Mouse (Mus musculus): ENCODE measurements around the gene Mt3. TPM values are rescaled to one million over a fixed set of nuclear protein-coding genes. Genes with fewer than 3 reads are reported as not detected.
A peak's percentile ranks its signal among the peaks of the same experiment; 100 is the strongest.

Mt3 gene
- polyA plus RNA-seq, 1 experiment from 2014 or later, result 4.8 TPM

GRCm38 (mm10) chr8:94191101-94191691 is 38.8 kb downstream of the Mt3 start:
- Histone ChIP-seq H3K9me3 (no peaks in the 10 kb centered on the region), H3K4me1 (peaks cover 17% of the 10 kb centered on the region), H3K9ac (no peak overlapping the region), H3K27ac (no peak overlapping the region), H3K4me2 (peak overlapping the region; percentile 53), H3K4me3 (peak overlapping the region; percentile 29), H3K27me3 (peaks cover 21% of the 10 kb centered on the region), H3K36me3 (no peaks in the 10 kb centered on the region)
- ATAC-seq (ENCODE audit: insufficient number of reproducible peaks, low FRiP score, low TSS enrichment, low read depth), result no peak
- 19% methylated on average over 21 of the region's 21 CpGs for WGBS

GRCm38 (mm10) chr8:94192926-94193325 is 40.5 kb downstream of the Mt3 start:
- H3K27me3 ChIP-seq, result peaks cover 4% of the 10 kb centered on the region; the same call in 1 of the 2 replicates
- H3K4me1 ChIP-seq, result peaks cover 4% of the 10 kb centered on the region; the same call in 1 of the 2 replicates
- H3K9me3 ChIP-seq, result no peaks in the 10 kb centered on the region
- ATAC-seq (ENCODE audit: insufficient number of reproducible peaks, low FRiP score, low TSS enrichment, low read depth), result no peak
- no peak overlapping the region for H3K9ac ChIP-seq
- H3K4me2 ChIP-seq, result no peak overlapping the region
- H3K36me3 ChIP-seq, result no peaks in the 10 kb centered on the region
- WGBS, result 25% methylated on average over 1 of the region's 1 CpGs
- H3K27ac ChIP-seq, result no peak overlapping the region
- no peak overlapping the region for H3K4me3 ChIP-seq

GRCm38 (mm10) chr8:94194591-94195223 is 42.3 kb downstream of the Mt3 start:
- no peak for ATAC-seq (ENCODE audit: insufficient number of reproducible peaks, low FRiP score, low TSS enrichment, low read depth)
- Histone ChIP-seq H3K4me2 (no peak overlapping the region), H3K36me3 (no peaks in the 10 kb centered on the region), H3K9ac (no peak overlapping the region), H3K27me3 (peaks cover 3% of the 10 kb centered on the region; the same call in 1 of the 2 replicates), H3K9me3 (no peaks in the 10 kb centered on the region), H3K4me1 (peaks cover 4% of the 10 kb centered on the region; the same call in 1 of the 2 replicates), H3K4me3 (no peak overlapping the region), H3K27ac (no peak overlapping the region)
- WGBS, result 69% methylated on average over 7 of the region's 7 CpGs

- 43% methylated on average over 10 of the region's 10 CpGs for WGBS
- Histone ChIP-seq H3K27me3 (no peaks in the 10 kb centered on the region), H3K9me3 (no peaks in the 10 kb centered on the region), H3K4me1 (no peaks in the 10 kb centered on the region), H3K4me3 (no peak overlapping the region), H3K4me2 (no peak overlapping the region), H3K9ac (no peak overlapping the region), H3K27ac (no peak overlapping the region), H3K36me3 (no peaks in the 10 kb centered on the region)
- no peak for ATAC-seq (ENCODE audit: insufficient number of reproducible peaks, low FRiP score, low TSS enrichment, low read depth)
Measured at GRCm38 (mm10) chr8:94199202-94199869, 46.9 kb downstream of the Mt3 start.

Other genes starting within 250 kb of the Mt3 start
- gene Amfr, start 139.8 kb upstream of the Mt3 start, polyA plus RNA-seq (2015; fragmentation: Nextera tagmentation; extraction: Ambion mirVana), result 39.0 and 41.5 TPM in 2 replicates
- gene Nudt21, start 115.6 kb upstream of the Mt3 start, polyA plus RNA-seq (2015; fragmentation: Nextera tagmentation; extraction: Ambion mirVana), result 86.4 and 88.6 TPM in 2 replicates
- 12.8 and 13.1 TPM in 2 replicates for gene Ogfod1, start 115.4 kb upstream of the Mt3 start, polyA plus RNA-seq (2015; fragmentation: Nextera tagmentation; extraction: Ambion mirVana)
- 10.4 TPM in 2 replicates for gene Bbs2, start 53.7 kb upstream of the Mt3 start, polyA plus RNA-seq (2015; fragmentation: Nextera tagmentation; extraction: Ambion mirVana)
- gene Mt4, start 15.4 kb upstream of the Mt3 start, polyA plus RNA-seq (2015; fragmentation: Nextera tagmentation; extraction: Ambion mirVana), result 0.60 and 3.9 TPM in 2 replicates
- 57.2 and 59.8 TPM in 2 replicates for gene Mt2, start 20.1 kb downstream of the Mt3 start, polyA plus RNA-seq (2015; fragmentation: Nextera tagmentation; extraction: Ambion mirVana)
- 164 and 189 TPM in 2 replicates for gene Mt1, start 26.5 kb downstream of the Mt3 start, polyA plus RNA-seq (2015; fragmentation: Nextera tagmentation; extraction: Ambion mirVana)
- gene Nup93, start 62.0 kb downstream of the Mt3 start, polyA plus RNA-seq (2015; fragmentation: Nextera tagmentation; extraction: Ambion mirVana), result 62.8 and 63.0 TPM in 2 replicates
- gene Slc12a3, start 176.6 kb downstream of the Mt3 start, polyA plus RNA-seq (2015; fragmentation: Nextera tagmentation; extraction: Ambion mirVana), result not detected in 2 replicates
- 97.6 and 102 TPM in 2 replicates for gene Herpud1, start 233.8 kb downstream of the Mt3 start, polyA plus RNA-seq (2015; fragmentation: Nextera tagmentation; extraction: Ambion mirVana)

Data from limb, embryonic 15.5 days (tissue).